Mouse (Mus musculus) heart, adult 2 months (tissue): ENCODE data around the gene Neurod6.

ENCODE experiments used
- CTCF ChIP-seq: fragments of 200-600 bp; IDR thresholded peaks from 2 replicates; pipeline ENCODE4 v1.8.1; 2022; ENCODE audit warnings: antibody characterized with exemption, mild to moderate bottlenecking, moderate library complexity
- POLR2A ChIP-seq: fragments of 200-500 bp; IDR thresholded peaks from 2 replicates; pipeline ENCODE4 v1.6.1; 2011; ENCODE audit warnings: mild to moderate bottlenecking, low read depth, low read length, control low read depth; ENCODE audit not compliant: insufficient read depth

DNA sequence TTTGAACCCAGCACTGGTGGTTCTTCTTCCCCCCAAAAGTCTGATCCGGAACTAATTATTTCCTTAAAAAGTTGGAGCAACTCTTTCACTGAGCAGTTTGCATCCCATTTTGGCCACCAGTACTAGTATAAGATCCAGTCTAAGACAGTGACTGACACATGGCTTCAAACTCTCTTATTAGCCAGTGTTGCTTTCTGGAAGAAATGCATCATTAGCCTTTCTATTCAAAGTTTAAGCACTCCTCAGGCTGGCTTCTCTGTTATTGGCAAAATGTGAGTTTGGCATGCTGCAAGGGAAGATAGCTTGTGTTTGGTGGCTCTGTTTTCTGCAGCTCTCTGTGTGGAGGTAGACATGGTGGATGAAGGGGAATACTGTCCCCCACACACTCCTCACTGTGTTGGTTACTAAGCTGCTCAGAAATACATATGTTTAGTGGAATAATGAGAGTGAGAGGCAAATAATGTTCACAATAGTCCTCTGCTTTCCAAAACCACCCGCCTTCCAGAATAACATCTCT is 9.0 kb upstream of the Neurod6 start:
- TF ChIP-seq CTCF (no peak), POLR2A (no peak)
